Mouse (Mus musculus): Measurements from ENCODE around the gene Smim26. TPM values are rescaled to one million over a fixed set of nuclear protein-coding genes. Genes with fewer than 3 reads are reported as not detected.

The Smim26 gene
- polyA plus RNA-seq, 1 experiment, result 4.4 TPM

DNA sequence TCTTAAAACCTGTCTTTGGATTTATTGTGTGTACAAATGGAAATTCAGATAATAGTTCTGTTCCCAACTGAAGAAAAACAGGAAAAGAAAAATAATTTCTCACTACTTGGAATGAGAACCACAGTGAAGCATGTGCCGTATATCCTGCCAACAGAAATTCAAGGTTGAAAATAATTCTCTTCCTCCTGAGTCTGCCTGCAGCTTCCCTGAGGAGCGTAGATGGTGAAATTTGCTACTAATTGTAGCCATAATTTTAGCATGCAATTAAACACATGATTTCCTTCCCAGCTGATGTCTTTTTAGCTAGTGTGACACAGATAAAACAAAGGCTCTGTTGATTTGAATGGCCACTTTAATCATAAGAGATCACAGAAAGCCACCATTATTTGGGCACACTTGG is 40.9 kb downstream of the Smim26 start:
- no peak for DNase-seq (ENCODE audit: low read depth, low spot score)
- 65% methylated on average over 2 of the region's 2 CpGs for WGBS

- 15% methylated on average over 5 of the region's 5 CpGs for WGBS
- peak; percentile 27 for DNase-seq (ENCODE audit: low read depth, low spot score)
Measured at GRCm38 (mm10) chr2:144635644-144636320, 41.9 kb downstream of the Smim26 start.

DNA sequence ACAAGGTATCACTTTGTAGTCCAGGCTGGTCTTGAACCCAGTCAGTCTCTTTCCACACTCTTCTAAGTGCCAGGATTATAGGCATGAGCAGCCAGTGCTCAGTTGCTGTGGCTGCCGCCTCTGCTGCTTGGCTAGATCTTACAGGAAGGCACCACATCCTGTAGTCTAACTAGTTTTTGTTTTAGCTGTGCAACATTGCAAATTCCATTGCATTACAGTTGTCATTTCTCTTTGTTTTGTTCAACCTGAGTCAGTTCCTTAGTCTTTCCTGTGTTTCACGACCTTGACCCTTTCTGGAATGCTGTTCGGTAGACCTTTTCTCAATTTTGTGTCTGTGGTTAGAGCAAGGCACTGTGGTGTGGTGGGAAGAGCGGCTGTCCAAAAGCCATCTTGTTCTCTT is 43.4 kb downstream of the Smim26 start:
- 82% methylated on average over 4 of the region's 4 CpGs for WGBS
- no peak for DNase-seq (ENCODE audit: low read depth, low spot score)

DNA sequence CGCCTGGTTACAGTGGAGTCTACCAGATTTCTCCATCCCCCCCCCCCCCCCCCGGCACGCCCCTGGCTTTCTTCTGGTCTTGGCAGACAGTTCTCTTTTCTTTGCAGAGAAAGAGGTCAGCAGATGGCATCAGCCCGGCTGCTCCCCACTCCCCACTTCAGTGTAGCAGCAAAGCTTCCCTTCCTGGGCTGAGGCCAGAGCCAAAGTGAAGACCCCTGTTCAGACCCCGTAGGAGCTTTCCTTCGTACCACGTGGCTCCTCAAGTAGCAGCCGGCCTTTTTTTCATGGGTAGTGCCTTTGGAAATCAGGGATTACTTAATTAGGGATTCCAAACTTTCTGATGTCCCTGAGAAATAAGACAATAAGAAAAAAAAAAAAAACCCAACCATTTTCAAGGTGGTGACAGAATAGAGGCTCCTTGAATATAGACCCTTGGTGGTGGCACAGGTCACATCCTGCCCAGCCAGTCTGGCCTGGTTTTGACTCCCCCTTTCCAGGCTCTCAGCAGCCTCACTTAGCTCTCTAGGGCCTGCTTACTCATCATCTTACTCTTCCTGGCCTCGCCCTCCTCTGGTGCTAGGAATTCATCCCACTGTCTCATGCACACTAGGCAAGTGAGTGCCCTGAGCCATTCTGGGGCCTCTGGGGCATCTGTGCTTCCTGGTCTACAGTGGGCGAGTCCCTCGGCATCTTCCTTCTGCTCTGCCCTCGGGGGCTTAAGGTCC is 44.0 kb downstream of the Smim26 start:
- DNase-seq (ENCODE audit: low read depth, low spot score), result no peak
- 83% methylated on average over 12 of the region's 12 CpGs for WGBS

DNA sequence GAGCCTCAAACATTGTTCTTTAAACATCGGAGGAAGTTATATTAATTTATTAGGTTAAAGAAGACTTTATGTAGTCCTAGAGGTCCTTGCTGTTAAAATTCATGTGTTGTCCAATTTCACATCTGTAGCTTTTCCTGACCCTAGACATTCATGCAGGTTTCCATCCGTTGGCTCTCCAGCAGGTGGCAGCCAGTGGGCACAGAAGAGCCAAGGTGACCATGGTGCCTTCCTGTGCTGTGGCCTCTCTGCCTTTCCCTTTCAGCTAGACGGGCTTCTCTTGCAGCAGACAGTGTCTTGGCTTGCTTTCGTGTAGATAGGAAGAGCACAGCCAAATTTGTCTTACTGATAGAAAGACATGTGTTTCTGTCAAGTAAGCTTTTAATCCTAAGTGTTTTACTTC is 44.9 kb downstream of the Smim26 start:
- WGBS, result 53% methylated on average over 4 of the region's 4 CpGs
- DNase-seq (ENCODE audit: low read depth, low spot score), result no peak

DNA sequence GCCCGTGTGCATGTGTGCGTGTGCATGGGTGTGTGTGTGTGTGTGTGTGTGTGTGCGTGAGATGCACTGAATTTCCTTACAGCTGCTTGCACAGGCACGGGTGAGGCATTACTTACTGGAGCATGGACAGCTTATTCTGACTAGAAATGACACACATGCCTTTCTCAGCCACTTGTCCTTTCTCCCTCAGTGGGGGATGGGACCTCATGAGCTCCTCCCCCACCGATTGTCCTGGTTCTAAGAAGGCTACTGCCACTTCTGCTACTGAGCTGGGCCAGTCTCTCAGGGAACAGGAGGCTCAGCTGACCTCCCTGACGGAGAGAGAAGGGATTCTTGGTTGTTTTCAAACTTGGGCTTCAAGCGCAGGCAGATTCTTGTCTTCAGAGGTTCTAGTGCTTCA is 46.2 kb downstream of the Smim26 start:
- DNase-seq (ENCODE audit: low read depth, low spot score), result no peak
- 76% methylated on average over 7 of the region's 7 CpGs for WGBS

GRCm38 (mm10) chr2:144641991-144642390 is 48.1 kb downstream of the Smim26 start:
- DNase-seq (ENCODE audit: low read depth, low spot score), result no peak
- 64% methylated on average over 4 of the region's 4 CpGs for WGBS

Other genes starting within 250 kb of the Smim26 start
- gene Kat14, start 225.1 kb upstream of the Smim26 start, polyA plus RNA-seq (2012; rRNA removed), result 27.0 and 28.4 TPM in 2 replicates
- gene Pet117, start 225.1 kb upstream of the Smim26 start, polyA plus RNA-seq (2012; rRNA removed), result not detected in 2 replicates
- gene Dzank1, start 66.6 kb upstream of the Smim26 start, polyA plus RNA-seq (2012; rRNA removed), result 0.11 and 0.12 TPM in 2 replicates
- 2.8 and 4.1 TPM in 2 replicates for gene Polr3f, start 66.3 kb upstream of the Smim26 start, polyA plus RNA-seq (2012; rRNA removed)
- 4.8 and 6.3 TPM in 2 replicates for gene Rbbp9, start 43.2 kb upstream of the Smim26 start, polyA plus RNA-seq (2012; rRNA removed)
- gene Sec23b, start 37.8 kb upstream of the Smim26 start, polyA plus RNA-seq (2012; rRNA removed), result 70.6 and 81.1 TPM in 2 replicates
- 6.5 and 6.7 TPM in 2 replicates for gene Dtd1, start 5.8 kb downstream of the Smim26 start, polyA plus RNA-seq (2012; rRNA removed)
- gene Scp2d1, start 229.6 kb downstream of the Smim26 start, polyA plus RNA-seq (2012; rRNA removed), result not detected in 2 replicates